In genomic region chr9:107305601-107306542, GRCm38 (mm10) we compare ENCODE assay signal across 7 mouse cellular contexts. TPM values are rescaled to one million over a fixed set of nuclear protein-coding genes. Genes with fewer than 3 reads are reported as not detected.
A peak's percentile ranks its signal among the peaks of the same experiment; 100 is the strongest.
DNase-seq lines count a peak whose midpoint lies in the region; ATAC-seq and TF ChIP-seq lines count a peak whose summit lies in the region.

No protein-coding gene starts in this region.

- peak; percentile 63 for ATAC-seq in intestine, embryonic 15.5 days
- ATAC-seq in lung, embryonic 16.5 days (ENCODE audit: low read depth): peak; percentile 63

- peaks cover 3% of the 10 kb centered on the region for H3K4me1 ChIP-seq in ES-Bruce4 (ENCODE audit: control insufficient read depth, insufficient read depth, low read length)
- H3K4me1 ChIP-seq in intestine, embryonic 15.5 days (replicated peaks): peaks cover 32% of the 10 kb centered on the region
- peaks cover 36% of the 10 kb centered on the region for H3K4me1 ChIP-seq in lung, embryonic 16.5 days (replicated peaks; ENCODE audit: control insufficient read depth, insufficient read depth, low read length)

- TF ChIP-seq EP300 in ES-Bruce4 (IDR thresholded peaks at IDR 0.05; ENCODE audit: insufficient read depth, low read depth, low read length): 0 out of 2 replicates have a peak, but pooled peaks have one; percentile 56

- H3K9me3 ChIP-seq in ES-Bruce4 (replicated peaks; ENCODE audit: control insufficient read depth, insufficient read depth, low read length, poor library complexity, severe bottlenecking): no peaks in the 10 kb centered on the region
- no peaks in the 10 kb centered on the region for H3K9me3 ChIP-seq in intestine, embryonic 15.5 days
- H3K9me3 ChIP-seq in lung, embryonic 16.5 days (ENCODE audit: control insufficient read depth, low read length): no peaks in the 10 kb centered on the region

- no peak overlapping the region for H3K9ac ChIP-seq in ES-Bruce4 (ENCODE audit: low read depth, poor library complexity, severe bottlenecking)
- peak overlapping the region; percentile 33; the same call in 1 of the 2 replicates for H3K9ac ChIP-seq in intestine, embryonic 15.5 days
- H3K9ac ChIP-seq in lung, embryonic 16.5 days (ENCODE audit: low read length): peak overlapping the region; percentile 33; the same call in 1 of the 2 replicates

- WGBS in intestine, embryonic 15.5 days: 47% methylated on average over 13 of the region's 13 CpGs
- WGBS in lung, embryonic 16.5 days: 40% methylated on average over 13 of the region's 13 CpGs

- H3K27me3 ChIP-seq in ES-Bruce4 (ENCODE audit: control insufficient read depth, insufficient read depth, low read length, poor library complexity, severe bottlenecking): no peaks in the 10 kb centered on the region
- no peaks in the 10 kb centered on the region for H3K27me3 ChIP-seq in intestine, embryonic 15.5 days (replicated peaks)
- H3K27me3 ChIP-seq in lung, embryonic 16.5 days (ENCODE audit: control insufficient read depth, insufficient read depth, low read depth, low read length): no peaks in the 10 kb centered on the region

- H3K4me3 ChIP-seq in ES-Bruce4 (ENCODE audit: low read depth, low read length): no peak overlapping the region
- no peak overlapping the region for H3K4me3 ChIP-seq in intestine, embryonic 15.5 days (replicated peaks)
- no peak overlapping the region for H3K4me3 ChIP-seq in lung, embryonic 16.5 days (ENCODE audit: low read length)

- no peak for TF ChIP-seq POLR2A in ES-Bruce4 (IDR thresholded peaks at IDR 0.05; ENCODE audit: insufficient read depth, low read length)

- peak overlapping the region; percentile 55 for H3K27ac ChIP-seq in ES-Bruce4 (ENCODE audit: insufficient read depth, low read length)
- peak overlapping the region; percentile 84 for H3K27ac ChIP-seq in intestine, embryonic 15.5 days
- H3K27ac ChIP-seq in lung, embryonic 16.5 days (ENCODE audit: low read length): peak overlapping the region; percentile 90

- peak overlapping the region; percentile 26 for H3K4me2 ChIP-seq in intestine, embryonic 15.5 days (replicated peaks)
- H3K4me2 ChIP-seq in lung, embryonic 16.5 days (ENCODE audit: low read depth, low read length): 0 out of 2 replicates have a peak overlapping the region, but pooled peaks have one; percentile 12

- peak; percentile 89 for DNase-seq in CD4-positive helper T cell, adult 2 months (ENCODE audit: low read depth, low spot score)
- DNase-seq in right cerebral cortex, postnatal 4 days: no peak
- no peak for DNase-seq in layer of hippocampus, adult 9-11 months
- no peak for DNase-seq in layer of hippocampus, postnatal 25 days (ENCODE audit: extremely low spot score in 1 of 2, low spot score in 1 of 2)

- peaks cover 7% of the 10 kb centered on the region for H3K36me3 ChIP-seq in ES-Bruce4 (ENCODE audit: control insufficient read depth, insufficient read depth, low read length, poor library complexity, severe bottlenecking)
- H3K36me3 ChIP-seq in intestine, embryonic 15.5 days: peaks cover 2% of the 10 kb centered on the region; the same call in 1 of the 2 replicates
- H3K36me3 ChIP-seq in lung, embryonic 16.5 days (ENCODE audit: control insufficient read depth, insufficient read depth, low read length): peaks cover 6% of the 10 kb centered on the region

- TF ChIP-seq CTCF in ES-Bruce4 (IDR thresholded peaks at IDR 0.05; ENCODE audit: low read depth, low read length): no peak

RNA-seq across cellular contexts. Expression of gene Cish, which starts 10.0 kb away (rescaled TPM):
- polyA plus RNA-seq in ES-Bruce4 (2011; ENCODE audit: insufficient read depth, insufficient read length, low read depth, missing spikeins): 12.6 and 13.7 TPM in 2 replicates
- polyA plus RNA-seq in intestine, embryonic 15.5 days (2015; fragmentation: Nextera tagmentation; extraction: Ambion mirVana): 16.2 and 16.8 TPM in 2 replicates
- 19.3 and 20.5 TPM in 2 replicates for polyA plus RNA-seq in lung, embryonic 16.5 days (2015; fragmentation: Nextera tagmentation; extraction: Ambion mirVana)
- 1 to 10 TPM; 2.6 to 2.8 TPM for total RNA-seq in layer of hippocampus, postnatal 25 days (2021)

RNA-seq across cellular contexts. Expression of gene Mapkapk3, which starts 16.2 kb away (rescaled TPM):
- polyA plus RNA-seq in ES-Bruce4 (2011; ENCODE audit: insufficient read depth, insufficient read length, low read depth, missing spikeins): 71.8 and 74.9 TPM in 2 replicates
- 34.8 and 35.4 TPM in 2 replicates for polyA plus RNA-seq in intestine, embryonic 15.5 days (2015; fragmentation: Nextera tagmentation; extraction: Ambion mirVana)
- polyA plus RNA-seq in lung, embryonic 16.5 days (2015; fragmentation: Nextera tagmentation; extraction: Ambion mirVana): 17.8 and 20.6 TPM in 2 replicates
- total RNA-seq in layer of hippocampus, postnatal 25 days (2021): 1 to 10 TPM; 2.1 to 3.1 TPM

RNA-seq across cellular contexts. Expression of gene Hemk1, which starts 32.3 kb away (rescaled TPM):
- 8.1 and 11.0 TPM in 2 replicates for polyA plus RNA-seq in ES-Bruce4 (2011; ENCODE audit: insufficient read depth, insufficient read length, low read depth, missing spikeins)
- 9.0 and 11.1 TPM in 2 replicates for polyA plus RNA-seq in intestine, embryonic 15.5 days (2015; fragmentation: Nextera tagmentation; extraction: Ambion mirVana)
- polyA plus RNA-seq in lung, embryonic 16.5 days (2015; fragmentation: Nextera tagmentation; extraction: Ambion mirVana): 11.5 and 12.4 TPM in 2 replicates
- total RNA-seq in layer of hippocampus, postnatal 25 days (2021): 10 to 100 TPM; 16.5 to 18.2 TPM

RNA-seq across cellular contexts. Expression of gene 6430571L13Rik, which starts 34.5 kb away (rescaled TPM):
- 0.30 and 0.43 TPM in 2 replicates for polyA plus RNA-seq in ES-Bruce4 (2011; ENCODE audit: insufficient read depth, insufficient read length, low read depth, missing spikeins)
- 0.28 and 0.40 TPM in 2 replicates for polyA plus RNA-seq in intestine, embryonic 15.5 days (2015; fragmentation: Nextera tagmentation; extraction: Ambion mirVana)
- polyA plus RNA-seq in lung, embryonic 16.5 days (2015; fragmentation: Nextera tagmentation; extraction: Ambion mirVana): 0.83 and 0.85 TPM in 2 replicates
- total RNA-seq in layer of hippocampus, postnatal 25 days (2021): 1 to 10 TPM; 2.1 to 2.3 TPM
